Mouse (Mus musculus): ENCODE results near the gene Mctp2. TPM values are rescaled to one million over a fixed set of nuclear protein-coding genes. Genes with fewer than 3 reads are reported as not detected.

The Mctp2 gene
- 3.1 and 3.4 TPM in 2 replicates for polyA plus RNA-seq (2015; fragmentation: Nextera tagmentation; extraction: Ambion mirVana)

- peak; percentile 98 for ATAC-seq (ENCODE audit: insufficient read depth, low FRiP score)
- Histone ChIP-seq H3K4me1 (ENCODE audit: control insufficient read depth, insufficient read depth, low read length) (0 out of 2 replicates have a peak, but pooled peaks cover 2% of the 10 kb centered on the region), H3K9me3 (replicated peaks; ENCODE audit: control insufficient read depth, low read length) (no peaks in the 10 kb centered on the region), H3K9ac (ENCODE audit: low read length) (peak within 1 kb of the TSS; percentile 76), H3K36me3 (ENCODE audit: control insufficient read depth, insufficient read depth, low read length) (no peaks in the 10 kb centered on the region), H3K4me2 (ENCODE audit: low read depth, low read length) (peak within 1 kb of the TSS; percentile 96), H3K27me3 (ENCODE audit: control insufficient read depth, insufficient read depth, low read length) (no peaks in the 10 kb centered on the region), H3K27ac (ENCODE audit: low read length) (peak within 1 kb of the TSS; percentile 83), H3K4me3 (replicated peaks; ENCODE audit: low read length) (peak within 1 kb of the TSS; percentile 67)
- WGBS, result under 1% methylated on average over 28 of the region's 28 CpGs
These were observed at the start of gene Mctp2 for GRCm38 (mm10) chr7:72306382-72306841. Gene Mctp2 (minus strand): TSS chr7:72306608.

GRCm38 (mm10) chr7:72345901-72346300, 39.5 kb upstream of the Mctp2 start:
- H3K4me3 ChIP-seq (replicated peaks; ENCODE audit: low read length), result no peak overlapping the region
- H3K27me3 ChIP-seq (ENCODE audit: control insufficient read depth, insufficient read depth, low read length), result no peaks in the 10 kb centered on the region
- H3K27ac ChIP-seq (ENCODE audit: low read length), result no peak overlapping the region
- no peak overlapping the region for H3K9ac ChIP-seq (ENCODE audit: low read length)
- no peaks in the 10 kb centered on the region for H3K9me3 ChIP-seq (replicated peaks; ENCODE audit: control insufficient read depth, low read length)
- no peaks in the 10 kb centered on the region for H3K4me1 ChIP-seq (ENCODE audit: control insufficient read depth, insufficient read depth, low read length)
- H3K36me3 ChIP-seq (ENCODE audit: control insufficient read depth, insufficient read depth, low read length), result no peaks in the 10 kb centered on the region
- ATAC-seq (ENCODE audit: insufficient read depth, low FRiP score), result no peak
- H3K4me2 ChIP-seq (ENCODE audit: low read depth, low read length), result no peak overlapping the region

DNA sequence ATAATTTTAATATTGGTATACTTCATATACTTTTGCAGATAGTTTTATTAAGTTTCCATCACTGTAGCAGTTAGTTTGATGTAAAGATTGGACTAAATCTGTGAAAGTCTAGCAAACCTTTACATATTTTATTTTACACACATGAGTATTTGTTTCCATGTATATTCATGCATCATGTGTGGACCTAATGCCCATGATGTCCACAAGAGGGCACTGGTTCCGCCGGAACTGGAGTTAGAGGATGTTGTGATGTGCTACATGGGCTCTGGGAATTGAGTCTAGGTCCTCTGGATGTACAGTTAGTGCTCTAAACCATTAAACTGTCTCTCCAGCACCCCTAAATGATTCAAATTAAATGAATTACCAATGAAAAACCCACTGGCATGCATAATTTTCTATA, 37.3 kb upstream of the Mctp2 start:
- 76% methylated on average over 2 of the region's 2 CpGs for WGBS
- Histone ChIP-seq H3K4me1 (ENCODE audit: control insufficient read depth, insufficient read depth, low read length) (no peaks in the 10 kb centered on the region), H3K9me3 (replicated peaks; ENCODE audit: control insufficient read depth, low read length) (no peaks in the 10 kb centered on the region), H3K27ac (ENCODE audit: low read length) (no peak overlapping the region), H3K4me2 (ENCODE audit: low read depth, low read length) (no peak overlapping the region), H3K9ac (ENCODE audit: low read length) (no peak overlapping the region), H3K4me3 (replicated peaks; ENCODE audit: low read length) (no peak overlapping the region), H3K27me3 (ENCODE audit: control insufficient read depth, insufficient read depth, low read length) (no peaks in the 10 kb centered on the region), H3K36me3 (ENCODE audit: control insufficient read depth, insufficient read depth, low read length) (no peaks in the 10 kb centered on the region)
- no peak for ATAC-seq (ENCODE audit: insufficient read depth, low FRiP score)

DNA sequence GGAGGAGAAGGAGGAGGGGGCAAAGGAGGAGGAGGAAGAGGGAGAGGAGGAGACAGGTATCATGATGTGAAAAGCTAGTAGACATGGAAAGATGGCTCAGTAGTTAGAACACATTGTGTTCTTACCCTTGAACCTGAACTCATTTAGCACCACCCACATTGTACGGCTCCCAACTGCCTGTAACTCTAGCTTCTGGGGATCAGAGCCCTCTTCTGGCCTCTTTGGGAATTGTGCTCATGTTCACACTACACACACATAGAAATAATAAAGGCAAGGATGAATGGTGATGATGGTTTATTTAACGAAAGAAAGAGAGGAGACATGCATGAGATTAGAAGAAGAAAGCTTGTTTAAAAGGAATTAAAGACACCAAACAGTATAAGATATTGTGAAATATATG, 36.4 kb upstream of the Mctp2 start:
- Histone ChIP-seq H3K9me3 (replicated peaks; ENCODE audit: control insufficient read depth, low read length) (no peaks in the 10 kb centered on the region), H3K4me3 (replicated peaks; ENCODE audit: low read length) (no peak overlapping the region), H3K27me3 (ENCODE audit: control insufficient read depth, insufficient read depth, low read length) (no peaks in the 10 kb centered on the region), H3K27ac (ENCODE audit: low read length) (no peak overlapping the region), H3K4me1 (ENCODE audit: control insufficient read depth, insufficient read depth, low read length) (no peaks in the 10 kb centered on the region), H3K36me3 (ENCODE audit: control insufficient read depth, insufficient read depth, low read length) (no peaks in the 10 kb centered on the region), H3K9ac (ENCODE audit: low read length) (no peak overlapping the region), H3K4me2 (ENCODE audit: low read depth, low read length) (no peak overlapping the region)
- ATAC-seq (ENCODE audit: insufficient read depth, low FRiP score), result no peak
- WGBS, result 72% methylated on average over 2 of the region's 2 CpGs

DNA sequence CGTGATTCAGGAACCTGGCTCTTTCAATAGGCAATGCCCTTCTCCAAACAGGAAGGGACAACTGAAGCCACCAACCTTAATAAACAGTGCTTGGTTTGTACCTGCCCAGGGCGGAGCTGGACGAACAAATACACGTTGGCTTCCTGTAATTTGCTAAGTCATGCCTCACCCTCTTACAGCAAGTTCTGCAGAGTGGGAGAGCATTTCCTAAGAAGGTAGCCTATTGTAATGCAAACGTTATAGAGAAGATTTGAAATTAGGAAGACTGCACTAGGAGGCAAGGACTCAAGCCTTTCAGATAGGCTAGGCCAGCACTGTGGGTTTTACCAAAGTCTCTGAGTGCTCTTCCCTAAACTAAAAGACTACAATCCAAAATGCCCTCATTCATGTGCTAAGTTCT, 19.6 kb upstream of the Mctp2 start:
- no peaks in the 10 kb centered on the region for H3K9me3 ChIP-seq (replicated peaks; ENCODE audit: control insufficient read depth, low read length)
- H3K4me3 ChIP-seq (replicated peaks; ENCODE audit: low read length), result no peak overlapping the region
- WGBS, result 55% methylated on average over 5 of the region's 5 CpGs
- H3K36me3 ChIP-seq (ENCODE audit: control insufficient read depth, insufficient read depth, low read length), result no peaks in the 10 kb centered on the region
- ATAC-seq (ENCODE audit: insufficient read depth, low FRiP score), result peak; percentile 68; the same call in 1 of the 2 replicates
- H3K9ac ChIP-seq (ENCODE audit: low read length), result no peak overlapping the region
- H3K4me1 ChIP-seq (ENCODE audit: control insufficient read depth, insufficient read depth, low read length), result no peaks in the 10 kb centered on the region
- no peaks in the 10 kb centered on the region for H3K27me3 ChIP-seq (ENCODE audit: control insufficient read depth, insufficient read depth, low read length)
- H3K27ac ChIP-seq (ENCODE audit: low read length), result peak overlapping the region; percentile 46; the same call in 1 of the 2 replicates
- H3K4me2 ChIP-seq (ENCODE audit: low read depth, low read length), result no peak overlapping the region

DNA sequence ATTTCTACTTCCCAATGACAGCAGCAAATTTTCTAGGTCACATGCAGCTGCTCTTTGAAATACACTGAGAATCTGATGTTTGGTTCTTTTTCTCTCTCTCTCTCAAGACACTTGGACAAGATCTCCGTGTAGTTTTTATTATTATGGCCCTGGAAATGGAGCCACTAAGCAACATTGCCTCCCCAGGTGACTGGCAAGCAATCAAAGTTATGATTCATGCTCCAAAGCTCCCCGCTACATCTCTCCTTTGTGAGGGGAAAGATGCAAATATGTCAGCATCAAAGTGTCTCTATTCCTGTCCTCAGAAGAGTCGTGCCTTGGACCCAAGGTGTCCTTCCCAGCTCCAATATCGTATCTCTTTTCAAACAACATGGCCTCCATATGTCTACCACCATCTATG, 14.5 kb upstream of the Mctp2 start:
- Histone ChIP-seq H3K9ac (ENCODE audit: low read length) (no peak overlapping the region), H3K9me3 (replicated peaks; ENCODE audit: control insufficient read depth, low read length) (no peaks in the 10 kb centered on the region), H3K36me3 (ENCODE audit: control insufficient read depth, insufficient read depth, low read length) (no peaks in the 10 kb centered on the region), H3K27me3 (ENCODE audit: control insufficient read depth, insufficient read depth, low read length) (no peaks in the 10 kb centered on the region), H3K4me2 (ENCODE audit: low read depth, low read length) (no peak overlapping the region), H3K27ac (ENCODE audit: low read length) (no peak overlapping the region), H3K4me3 (replicated peaks; ENCODE audit: low read length) (no peak overlapping the region), H3K4me1 (ENCODE audit: control insufficient read depth, insufficient read depth, low read length) (no peaks in the 10 kb centered on the region)
- ATAC-seq (ENCODE audit: insufficient read depth, low FRiP score), result no peak
- 78% methylated on average over 4 of the region's 4 CpGs for WGBS

DNA sequence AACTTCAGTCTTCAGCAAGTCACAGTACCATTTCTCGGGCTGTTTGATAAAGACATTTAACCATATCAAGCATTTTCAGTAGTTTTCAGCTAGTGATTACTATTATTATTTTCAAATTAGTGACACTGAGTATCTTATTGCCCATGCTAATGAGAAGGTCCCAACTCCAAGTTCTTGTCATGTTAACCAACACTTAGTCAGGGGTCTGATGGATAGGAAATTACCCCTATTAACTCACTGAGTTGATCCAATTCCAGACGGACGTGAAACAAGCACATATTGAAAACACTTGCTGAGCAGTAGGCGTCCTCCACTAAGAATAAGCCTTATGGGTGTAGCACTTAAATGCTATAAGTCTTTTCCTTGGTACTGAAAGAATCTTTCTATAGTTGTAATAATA, 14.0 kb upstream of the Mctp2 start:
- Histone ChIP-seq H3K4me2 (ENCODE audit: low read depth, low read length) (no peak overlapping the region), H3K36me3 (ENCODE audit: control insufficient read depth, insufficient read depth, low read length) (no peaks in the 10 kb centered on the region), H3K4me1 (ENCODE audit: control insufficient read depth, insufficient read depth, low read length) (no peaks in the 10 kb centered on the region), H3K4me3 (replicated peaks; ENCODE audit: low read length) (no peak overlapping the region), H3K27ac (ENCODE audit: low read length) (no peak overlapping the region), H3K27me3 (ENCODE audit: control insufficient read depth, insufficient read depth, low read length) (no peaks in the 10 kb centered on the region), H3K9me3 (replicated peaks; ENCODE audit: control insufficient read depth, low read length) (no peaks in the 10 kb centered on the region), H3K9ac (ENCODE audit: low read length) (no peak overlapping the region)
- WGBS, result 83% methylated on average over 4 of the region's 4 CpGs
- ATAC-seq (ENCODE audit: insufficient read depth, low FRiP score), result no peak

- no peak overlapping the region for H3K9ac ChIP-seq (ENCODE audit: low read length)
- no peak overlapping the region for H3K4me2 ChIP-seq (ENCODE audit: low read depth, low read length)
- 70% methylated on average over 9 of the region's 9 CpGs for WGBS
- H3K9me3 ChIP-seq (replicated peaks; ENCODE audit: control insufficient read depth, low read length), result no peaks in the 10 kb centered on the region
- H3K27me3 ChIP-seq (ENCODE audit: control insufficient read depth, insufficient read depth, low read length), result no peaks in the 10 kb centered on the region
- no peak overlapping the region for H3K4me3 ChIP-seq (replicated peaks; ENCODE audit: low read length)
- H3K27ac ChIP-seq (ENCODE audit: low read length), result no peak overlapping the region
- no peaks in the 10 kb centered on the region for H3K36me3 ChIP-seq (ENCODE audit: control insufficient read depth, insufficient read depth, low read length)
- no peak for ATAC-seq (ENCODE audit: insufficient read depth, low FRiP score)
- no peaks in the 10 kb centered on the region for H3K4me1 ChIP-seq (ENCODE audit: control insufficient read depth, insufficient read depth, low read length)
These were observed 8.1 kb upstream of the Mctp2 start for GRCm38 (mm10) chr7:72314395-72315060.

DNA sequence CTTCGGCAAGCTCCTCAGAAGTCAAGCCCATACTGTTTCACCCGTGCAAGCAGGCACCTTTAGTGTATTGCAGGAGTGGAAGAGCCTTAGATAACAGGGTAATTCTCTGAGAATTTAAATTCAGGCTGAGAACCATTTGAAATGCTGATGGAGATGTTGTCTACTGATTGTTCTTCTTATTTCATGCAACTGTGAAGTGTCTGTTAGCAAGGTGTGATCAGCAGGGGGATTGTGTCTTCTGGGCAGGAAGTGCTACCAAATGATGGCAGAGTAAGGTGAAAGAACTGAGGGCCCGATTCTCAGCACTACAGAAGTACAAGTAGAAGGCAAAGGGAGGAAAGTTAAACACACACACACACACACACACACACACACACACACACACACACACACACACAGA, 7.5 kb upstream of the Mctp2 start:
- H3K27me3 ChIP-seq (ENCODE audit: control insufficient read depth, insufficient read depth, low read length), result no peaks in the 10 kb centered on the region
- ATAC-seq (ENCODE audit: insufficient read depth, low FRiP score), result no peak
- H3K9ac ChIP-seq (ENCODE audit: low read length), result no peak overlapping the region
- no peak overlapping the region for H3K4me2 ChIP-seq (ENCODE audit: low read depth, low read length)
- H3K36me3 ChIP-seq (ENCODE audit: control insufficient read depth, insufficient read depth, low read length), result no peaks in the 10 kb centered on the region
- no peaks in the 10 kb centered on the region for H3K4me1 ChIP-seq (ENCODE audit: control insufficient read depth, insufficient read depth, low read length)
- H3K4me3 ChIP-seq (replicated peaks; ENCODE audit: low read length), result no peak overlapping the region
- H3K9me3 ChIP-seq (replicated peaks; ENCODE audit: control insufficient read depth, low read length), result no peaks in the 10 kb centered on the region
- no peak overlapping the region for H3K27ac ChIP-seq (ENCODE audit: low read length)
- 41% methylated on average over 3 of the region's 3 CpGs for WGBS
